Mouse (Mus musculus) liver, embryonic 14.5 days (tissue): ENCODE measurements around the gene Foxj1.

Experiments
- CTCF ChIP-seq: IDR thresholded peaks from 2 replicates; pipeline ENCODE4 v1.5.1; 2016; ENCODE audit warnings: antibody characterized with exemption, low read depth, control low read depth
- EP300 ChIP-seq: IDR thresholded peaks from 2 replicates; pipeline ENCODE4 v1.6.1; 2016; ENCODE audit warnings: antibody characterized with exemption, low read depth

GRCm38 (mm10) chr11:116335244-116336036, at the start of gene Foxj1:
- TF ChIP-seq CTCF (peak; percentile 67), EP300 (no peak)
